Mouse (Mus musculus) spleen, postnatal 14 days (tissue): ENCODE data around the gene Rft1.

Experiments
- DNase-seq, 2 experiments: peaks; one replicate each; pipeline ENCODE4 v3.0.0; 2021 to 2022; ENCODE audit warnings: low spot score in 2 of 2

The Rft1 gene

DNA sequence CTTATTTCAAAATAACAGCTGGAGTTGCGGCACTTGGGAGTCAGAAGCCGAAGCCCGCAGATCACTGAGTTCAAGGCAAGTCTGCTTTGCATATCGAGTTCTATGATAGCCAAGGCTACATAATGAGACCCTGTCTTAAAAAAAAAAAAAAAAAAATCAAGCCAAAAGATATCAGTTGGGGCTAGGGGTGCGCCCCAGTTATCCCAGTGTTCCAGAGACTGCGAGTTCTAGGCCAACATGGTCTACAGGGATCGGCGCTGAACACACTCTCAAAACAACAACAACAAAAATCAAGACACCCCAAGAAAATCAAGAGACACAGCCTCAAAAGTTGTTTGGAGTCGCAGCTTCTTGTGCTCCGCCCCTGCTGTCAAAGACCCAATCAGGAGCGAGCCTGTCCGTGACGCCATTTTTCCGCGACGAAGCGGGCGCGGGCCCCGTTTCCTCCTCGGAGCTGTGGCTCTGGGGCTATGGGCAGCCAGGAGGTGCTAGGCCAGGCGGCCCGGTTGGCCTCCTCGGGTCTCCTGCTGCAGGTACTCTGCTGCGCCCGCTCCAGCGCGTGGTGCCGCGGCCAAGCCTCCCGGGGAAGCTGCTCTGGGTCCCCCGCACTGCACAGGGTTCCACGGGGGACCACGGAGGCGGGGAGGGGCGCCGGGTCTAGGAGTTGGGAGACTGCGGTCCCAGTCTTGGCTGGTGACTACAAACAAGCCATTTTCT lies at the start of gene Rft1:
Rft1 (plus strand) TSS at position 418 of the 717 bp plus-strand sequence.
- peak; percentile 98 to 100 for DNase-seq

GRCm38 (mm10) chr14:30606817-30607216 lies 47.3 kb upstream of the Rft1 start:
- no peak for DNase-seq

DNA sequence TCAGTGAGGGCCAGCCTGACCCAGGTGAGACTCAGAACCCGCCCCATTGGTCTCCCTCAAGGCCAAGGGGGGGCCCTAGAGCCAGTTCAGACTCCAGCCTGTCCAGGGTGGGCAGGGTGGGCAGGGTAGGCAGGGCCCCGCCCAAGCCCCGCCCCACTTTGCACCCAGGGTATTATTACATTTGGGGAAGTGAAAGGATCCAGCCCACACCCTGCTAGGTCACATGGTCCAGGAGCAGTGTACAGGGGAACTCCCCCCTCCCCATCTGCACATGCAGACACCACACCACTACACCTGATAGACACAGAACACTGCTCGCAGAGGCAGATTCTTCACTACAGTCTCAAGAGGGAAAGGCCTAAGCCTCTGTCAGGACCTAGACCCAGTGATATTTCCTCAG lies 46.5 kb upstream of the Rft1 start:
- peak in 1 of 2 experiments; percentile 46 for DNase-seq

- peak in 1 of 2 experiments; percentile 31 for DNase-seq
Measured at GRCm38 (mm10) chr14:30608176-30608575, 46.0 kb upstream of the Rft1 start.

DNA sequence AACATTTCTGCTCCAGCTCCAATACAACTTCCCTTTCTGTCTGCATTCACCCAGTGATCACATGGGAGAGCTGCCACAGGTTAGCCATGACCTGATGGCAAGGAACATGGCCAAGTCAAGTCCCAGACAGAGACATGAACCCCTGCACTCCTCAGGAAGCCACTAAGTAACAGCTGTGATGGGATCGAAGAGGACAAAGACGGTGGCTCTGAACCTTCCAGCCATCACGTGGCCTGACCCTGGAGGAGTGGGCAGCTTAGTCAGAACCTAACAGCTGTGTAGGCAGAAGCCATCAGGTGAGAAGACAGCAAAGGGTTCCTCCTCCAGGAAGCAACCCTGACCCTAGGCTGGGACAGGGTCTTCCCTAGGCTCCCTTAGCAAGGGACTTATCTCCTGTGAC lies 44.7 kb upstream of the Rft1 start:
- no peak for DNase-seq

- DNase-seq, result no peak
Measured at GRCm38 (mm10) chr14:30610304-30610703, 43.9 kb upstream of the Rft1 start.

DNA sequence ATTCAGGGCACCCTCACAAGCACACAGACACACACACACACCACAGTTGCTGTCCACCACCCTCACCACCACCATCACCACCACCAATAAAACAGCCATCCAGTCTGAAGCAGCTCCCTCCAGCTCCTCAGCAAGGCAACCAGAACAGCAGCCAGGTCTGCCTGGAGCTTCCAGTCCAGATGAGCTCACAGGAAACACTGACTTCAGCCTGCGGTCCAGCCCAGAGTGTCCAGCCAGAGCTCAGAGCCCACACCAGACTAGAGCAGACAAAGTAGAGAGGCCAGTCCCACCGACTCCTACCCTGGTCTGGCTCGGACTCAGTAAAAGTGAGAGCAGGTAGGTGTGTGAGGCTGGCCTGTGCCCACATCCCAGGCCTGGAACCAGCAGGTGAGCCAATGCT lies 43.2 kb upstream of the Rft1 start:
- DNase-seq, result no peak

- DNase-seq, result peak; percentile 65 to 81
Measured at GRCm38 (mm10) chr14:30612523-30612922, 41.6 kb upstream of the Rft1 start.

GRCm38 (mm10) chr14:30612962-30613715 lies 41.0 kb upstream of the Rft1 start:
- DNase-seq, result no peak

DNA sequence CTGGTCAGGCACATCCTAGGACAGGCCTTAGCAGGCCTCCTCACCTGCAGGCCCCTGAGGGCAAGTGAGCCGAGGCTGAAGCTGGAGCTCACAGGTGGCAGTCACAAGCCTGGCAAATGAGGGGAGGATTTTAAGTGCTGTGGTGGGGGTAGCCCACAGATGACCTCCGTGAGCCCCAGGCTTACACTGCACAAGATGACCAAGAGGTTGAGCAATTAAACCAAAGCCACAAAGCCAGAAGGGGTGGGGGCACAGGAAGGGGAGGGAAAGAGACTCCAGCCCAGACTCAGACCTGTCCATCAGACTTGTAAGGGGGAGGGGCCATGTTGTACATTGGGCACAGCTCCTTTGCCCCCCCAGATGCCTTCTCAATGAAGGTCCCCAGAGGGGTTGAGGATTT lies 37.4 kb upstream of the Rft1 start:
- DNase-seq, result no peak

DNA sequence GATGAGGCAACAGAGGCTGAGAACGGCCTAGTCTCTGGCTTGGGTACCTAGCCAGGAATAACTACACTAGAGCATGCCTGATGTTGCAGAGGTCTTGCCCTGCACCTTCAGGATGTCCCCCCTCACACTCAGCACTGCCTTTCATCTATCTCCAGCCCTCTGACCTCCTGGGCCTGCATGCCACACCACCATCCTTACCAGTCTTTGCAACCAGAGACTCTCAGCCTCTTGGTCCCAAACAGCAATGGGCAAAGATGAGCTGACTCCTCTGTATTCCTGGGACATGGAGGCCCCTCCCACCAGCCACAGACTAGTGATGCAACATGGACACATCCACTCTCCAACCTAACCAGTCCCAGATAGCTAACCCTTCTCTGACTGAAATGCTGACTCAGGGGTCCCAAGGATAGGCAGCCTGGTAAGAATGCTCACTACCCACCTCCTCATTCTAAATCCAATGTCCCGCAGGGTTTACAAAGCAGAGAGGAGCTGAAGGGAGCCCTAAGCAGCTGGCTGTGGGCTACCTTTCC lies 35.3 kb upstream of the Rft1 start:
- no peak for DNase-seq

DNA sequence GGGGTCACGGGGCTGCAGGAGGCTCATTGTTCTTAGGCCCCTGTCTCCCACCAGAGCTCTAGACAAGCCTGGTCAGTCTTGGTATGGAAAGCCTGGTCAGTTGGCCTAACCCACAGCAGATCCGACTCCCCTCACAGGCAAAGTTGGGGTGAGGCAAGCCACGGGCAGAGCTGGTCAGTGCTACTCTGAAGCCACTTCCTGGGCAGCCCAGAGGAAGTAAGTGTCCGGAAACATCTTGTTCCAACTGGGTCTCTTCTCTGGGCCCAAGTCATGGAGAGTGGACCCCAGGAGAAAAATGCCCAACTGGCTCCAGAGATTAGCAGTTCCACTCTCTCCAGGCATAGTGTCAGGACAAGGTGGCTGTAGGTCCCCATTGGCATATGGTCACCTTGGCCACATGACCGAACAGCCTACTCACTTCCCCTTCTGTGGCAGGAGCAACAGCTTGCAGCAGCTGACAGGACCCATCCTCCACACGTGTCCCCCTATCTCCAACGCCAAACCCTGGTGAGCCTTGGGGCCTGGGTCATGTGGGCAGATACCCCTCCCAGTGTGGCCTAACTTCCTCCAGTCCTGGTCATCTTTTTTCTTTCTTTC lies 34.1 kb upstream of the Rft1 start:
- no peak for DNase-seq

DNA sequence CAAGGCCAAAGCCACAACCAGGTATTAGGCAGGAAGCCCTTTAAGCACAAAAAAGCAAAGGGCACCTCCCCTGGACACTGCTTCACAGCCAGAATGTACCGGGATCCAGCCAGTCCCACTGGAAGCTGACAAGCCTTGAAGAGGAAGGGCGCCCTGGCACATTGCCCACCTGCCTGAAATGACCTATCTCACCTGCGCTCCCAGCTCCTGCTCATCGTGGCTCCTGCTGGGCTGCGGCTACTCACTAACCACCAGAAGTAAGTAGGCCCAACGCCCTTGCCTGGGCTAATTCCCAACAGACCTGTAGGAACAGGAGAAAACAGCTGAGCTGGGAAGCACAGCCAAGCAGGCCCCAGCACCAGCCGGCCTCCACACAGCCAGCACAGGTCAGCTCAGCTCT lies 32.0 kb upstream of the Rft1 start:
- DNase-seq, result no peak

GRCm38 (mm10) chr14:30622556-30622955 lies 31.6 kb upstream of the Rft1 start:
- DNase-seq, result no peak

- no peak for DNase-seq
Measured at GRCm38 (mm10) chr14:30624277-30624721, 29.9 kb upstream of the Rft1 start.

GRCm38 (mm10) chr14:30625131-30625807 lies 28.9 kb upstream of the Rft1 start:
- peak; percentile 42 to 45 for DNase-seq

GRCm38 (mm10) chr14:30625856-30626726 lies 28.1 kb upstream of the Rft1 start, which contains the start of gene Prkcd:
Gene Prkcd (minus strand): TSS chr14:30626210.
- DNase-seq, result peak; percentile 76 to 80

- no peak for DNase-seq
Measured at GRCm38 (mm10) chr14:30626756-30627742, 27.1 kb upstream of the Rft1 start.

GRCm38 (mm10) chr14:30628235-30628634 lies 25.9 kb upstream of the Rft1 start:
- no peak for DNase-seq

- no peak for DNase-seq
Measured at GRCm38 (mm10) chr14:30629839-30630238, 24.3 kb upstream of the Rft1 start.
